Mouse (Mus musculus) stomach, postnatal 0 days (tissue): ENCODE data around the gene Kif1bp.

Experiments
- CTCF ChIP-seq: IDR thresholded peaks from 2 replicates; pipeline ENCODE4 v1.5.1; 2016; ENCODE audit warnings: antibody characterized with exemption, low read depth, mild to moderate bottlenecking, moderate library complexity
- EP300 ChIP-seq: optimal IDR thresholded peaks from 2 replicates; pipeline ENCODE3; 2016; ENCODE audit warnings: antibody characterized with exemption

GRCm38 (mm10) chr10:62549523-62550166 lies 28.6 kb downstream of the Kif1bp start:
- TF ChIP-seq EP300: no peak
- TF ChIP-seq CTCF: peak; percentile 79
